Mouse (Mus musculus) left cerebral cortex, postnatal 4 days (tissue): Measurements from ENCODE around the gene Zfp931. TPM values are rescaled to one million over a fixed set of nuclear protein-coding genes. Genes with fewer than 3 reads are reported as not detected.
"Not testable (repeated sequence)": the region's sequence is repeated elsewhere in the genome, so short reads cannot be mapped to it uniquely, and the experiment has no call there.

Experiments
- DNase-seq: peaks from one replicate; pipeline ENCODE4 v3.0.0-alpha.2; 2022
- intact Hi-C: fragments of 180-260 bp; cut with DNase I; formaldehyde crosslinking; loops from one replicate; pipeline ENCODE4 v1.15.1; 2025
- total RNA-seq, 2 experiments: library from RNA; stranded (reverse); gene quantifications; 2 replicates each; pipeline ENCODE4 v1.2.3; 2021

The Zfp931 gene
- total RNA-seq, 2 experiments from 2014 or later, result 12.4 to 13.2 TPM

DNA sequence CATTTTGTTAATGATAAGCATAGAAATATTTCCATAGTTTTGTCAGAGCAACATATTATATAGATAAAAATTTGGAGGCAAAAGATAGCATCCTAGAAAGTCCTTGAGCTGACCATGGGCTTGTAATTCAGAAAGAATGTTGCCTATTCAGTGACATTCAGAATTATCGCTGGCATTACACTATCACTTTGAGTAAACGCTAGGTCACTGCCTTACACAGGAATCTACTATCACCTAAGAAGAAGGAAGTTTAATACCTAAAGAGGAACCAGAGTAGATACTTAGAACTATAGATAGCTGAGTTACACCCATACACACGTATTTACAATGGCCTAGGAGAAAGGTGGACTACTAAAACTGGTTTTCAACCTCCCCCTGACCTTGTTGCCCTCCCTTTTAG, 58.8 kb downstream of the Zfp931 start:
- DNase-seq, intact Hi-C loops: not testable (repeated sequence)

Other genes starting within 250 kb of the Zfp931 start
- gene Gm14325, start 238.1 kb downstream of the Zfp931 start, total RNA-seq, result 100 to 1,000 TPM in 1 of 2 experiments, 10 to 100 TPM in 1; 97.0 to 105 TPM
- gene Gm14327, start 181.4 kb downstream of the Zfp931 start, total RNA-seq, result 1 to 10 TPM; 4.0 to 4.1 TPM
- 1 to 10 TPM in 1 of 2 experiments, under 1 TPM in 1; 0.70 to 1.3 TPM for gene Zfp972, start 152.9 kb downstream of the Zfp931 start, total RNA-seq
- gene Gm14326, start 121.2 kb downstream of the Zfp931 start, total RNA-seq, result 10 to 100 TPM; 43.6 to 46.4 TPM
- gene Zfp971, start 55.2 kb downstream of the Zfp931 start, total RNA-seq, result 10 to 100 TPM; 22.2 to 26.1 TPM
- 100 to 1,000 TPM; 128 to 133 TPM for gene Phactr3, start 40.5 kb upstream of the Zfp931 start, total RNA-seq